Mouse (Mus musculus): ENCODE measurements around the gene Trex1. TPM values are rescaled to one million over a fixed set of nuclear protein-coding genes. Genes with fewer than 3 reads are reported as not detected.

Gene Trex1
- total RNA-seq, 2 experiments from 2014 or later: 87.5 to 119 TPM

DNA sequence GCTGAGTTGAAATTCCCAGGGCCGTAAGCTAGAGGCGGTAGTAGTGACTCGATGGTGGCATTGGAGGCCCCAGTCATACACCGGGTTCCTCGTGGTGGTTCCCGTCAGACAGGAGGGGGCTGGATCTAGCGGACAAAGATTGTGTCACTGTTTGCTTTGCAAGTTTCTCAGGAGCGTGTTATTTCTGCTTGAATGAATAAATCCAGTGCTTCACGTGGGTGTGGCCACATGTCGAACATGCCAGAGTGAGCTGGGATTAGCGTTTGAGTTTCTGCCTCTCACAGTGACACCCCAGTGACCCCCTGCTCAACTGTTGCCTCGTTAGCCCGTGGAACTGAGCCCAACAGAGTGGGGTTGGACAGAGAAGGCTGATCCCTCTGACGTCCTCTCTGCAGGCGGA lies 30.9 kb upstream of the Trex1 start:
- ATAC-seq (ENCODE audit: poor library complexity, severe bottlenecking): no peak

DNA sequence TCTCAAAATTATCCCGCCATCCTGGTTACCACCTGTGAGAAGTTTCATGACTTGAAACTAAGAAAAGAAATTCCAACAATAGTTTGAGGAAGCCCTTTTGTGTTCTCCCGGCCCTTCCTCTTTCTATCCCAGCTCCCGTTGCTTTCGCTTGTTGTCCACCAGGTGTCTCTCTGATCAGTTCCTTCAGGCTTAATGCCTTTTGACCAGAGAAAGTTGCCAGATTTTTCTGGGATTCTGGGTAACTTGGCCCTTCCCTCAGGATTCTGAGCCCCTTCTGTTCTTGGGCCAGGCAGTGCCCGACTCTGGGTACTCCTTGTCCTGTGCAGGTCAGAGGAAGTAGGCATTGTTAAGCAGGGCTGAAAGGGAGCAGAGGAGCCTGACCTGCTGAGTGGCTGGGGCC lies 28.5 kb upstream of the Trex1 start:
- ATAC-seq (ENCODE audit: poor library complexity, severe bottlenecking): peak; percentile 72

DNA sequence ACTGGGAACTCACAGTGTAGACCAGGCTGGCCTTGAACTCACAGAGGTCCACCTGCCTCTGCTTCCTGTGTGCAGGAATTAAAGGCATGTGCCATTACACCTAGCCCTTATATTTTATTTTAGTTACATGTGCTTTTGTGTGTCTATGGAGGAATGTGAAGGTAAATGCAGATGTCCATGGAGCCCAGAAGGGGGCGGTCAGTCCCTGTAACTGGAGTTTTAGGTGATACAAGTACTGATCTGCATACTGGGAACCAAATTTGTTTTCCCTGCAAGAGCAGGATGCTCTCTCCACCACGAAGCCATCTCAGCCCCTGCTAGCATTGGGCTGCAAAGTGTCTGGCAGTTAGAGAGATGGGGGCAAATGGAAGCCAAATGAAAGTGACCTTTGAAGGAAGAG lies 25.4 kb upstream of the Trex1 start:
- ATAC-seq (ENCODE audit: poor library complexity, severe bottlenecking): no peak

DNA sequence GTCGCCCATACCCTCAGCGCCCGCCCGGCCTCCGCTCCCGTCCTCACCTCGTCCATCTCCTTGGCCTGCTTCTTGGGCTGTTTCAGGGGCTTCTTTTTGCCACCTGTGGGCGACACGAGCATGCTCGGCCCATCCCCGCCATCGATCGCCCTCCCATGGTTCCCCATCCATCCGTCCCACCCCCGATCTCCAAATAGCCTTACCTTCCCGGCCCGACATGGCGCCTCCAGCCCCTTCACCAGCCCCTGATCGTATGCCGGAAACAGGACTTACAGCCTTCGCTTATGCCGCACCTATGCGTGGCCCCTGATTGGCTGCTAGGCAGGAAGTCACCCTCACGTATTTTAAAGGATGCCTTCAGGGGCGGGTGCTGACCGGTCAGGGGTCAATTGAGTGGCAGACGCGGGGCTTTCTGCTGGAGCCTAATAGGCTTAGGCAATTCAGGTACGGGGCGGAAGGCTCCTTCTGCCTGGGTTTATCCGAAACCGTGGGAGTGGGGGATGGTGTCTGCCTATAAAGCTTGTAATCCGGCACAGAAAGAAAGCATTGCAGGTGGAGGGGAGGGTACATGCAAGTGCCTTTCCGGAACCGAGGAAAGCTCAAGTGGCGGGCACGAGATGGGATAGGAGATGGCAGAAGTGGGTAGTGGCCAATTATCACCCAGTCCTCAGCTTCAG lies 22.7 kb upstream of the Trex1 start, which contains the start of the genes Ccdc51 and Tma7:
Ccdc51 (plus strand) TSS at position 370 of the 677 bp plus-strand sequence.
Tma7 (minus strand) TSS at position 464 of the 677 bp plus-strand sequence.
- ATAC-seq (ENCODE audit: poor library complexity, severe bottlenecking): peak; percentile 99

DNA sequence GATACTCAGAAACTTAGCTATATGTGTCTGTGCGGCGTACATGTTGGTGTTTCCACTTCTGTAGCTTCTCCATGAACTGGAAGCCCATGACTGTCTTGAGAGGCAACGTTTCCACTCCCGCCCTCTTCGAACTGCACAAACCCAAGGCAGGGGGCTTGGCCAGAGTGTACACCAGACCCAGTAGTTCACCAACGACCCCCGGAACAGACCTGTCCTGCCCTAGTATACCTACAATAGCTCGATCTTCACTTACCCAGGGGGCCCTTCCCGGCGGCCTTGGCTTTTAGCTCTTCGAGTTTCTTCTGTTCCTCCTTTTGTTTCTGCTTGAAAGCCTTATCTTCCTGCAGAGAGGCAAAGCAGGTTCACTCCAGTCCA lies 22.2 kb upstream of the Trex1 start:
- ATAC-seq (ENCODE audit: poor library complexity, severe bottlenecking): no peak

DNA sequence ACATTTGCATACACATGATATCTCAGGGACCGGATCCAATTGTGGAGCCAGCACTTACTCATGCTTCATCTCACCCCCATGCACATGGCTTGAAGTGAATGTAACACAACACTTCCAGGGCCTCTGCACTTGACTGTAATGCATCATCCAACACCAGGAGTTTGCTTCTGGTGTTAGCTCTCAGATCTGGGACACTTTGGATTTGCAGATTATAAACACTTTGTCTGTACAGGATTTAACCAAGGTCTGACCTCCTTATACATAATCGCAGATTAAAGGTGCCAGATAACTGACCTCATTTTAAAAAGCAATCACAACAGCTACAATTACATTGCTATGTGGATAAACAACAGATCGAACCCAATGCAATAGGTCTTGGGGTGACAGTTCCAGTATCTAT lies 21.0 kb upstream of the Trex1 start:
- no peak for ATAC-seq (ENCODE audit: poor library complexity, severe bottlenecking)

DNA sequence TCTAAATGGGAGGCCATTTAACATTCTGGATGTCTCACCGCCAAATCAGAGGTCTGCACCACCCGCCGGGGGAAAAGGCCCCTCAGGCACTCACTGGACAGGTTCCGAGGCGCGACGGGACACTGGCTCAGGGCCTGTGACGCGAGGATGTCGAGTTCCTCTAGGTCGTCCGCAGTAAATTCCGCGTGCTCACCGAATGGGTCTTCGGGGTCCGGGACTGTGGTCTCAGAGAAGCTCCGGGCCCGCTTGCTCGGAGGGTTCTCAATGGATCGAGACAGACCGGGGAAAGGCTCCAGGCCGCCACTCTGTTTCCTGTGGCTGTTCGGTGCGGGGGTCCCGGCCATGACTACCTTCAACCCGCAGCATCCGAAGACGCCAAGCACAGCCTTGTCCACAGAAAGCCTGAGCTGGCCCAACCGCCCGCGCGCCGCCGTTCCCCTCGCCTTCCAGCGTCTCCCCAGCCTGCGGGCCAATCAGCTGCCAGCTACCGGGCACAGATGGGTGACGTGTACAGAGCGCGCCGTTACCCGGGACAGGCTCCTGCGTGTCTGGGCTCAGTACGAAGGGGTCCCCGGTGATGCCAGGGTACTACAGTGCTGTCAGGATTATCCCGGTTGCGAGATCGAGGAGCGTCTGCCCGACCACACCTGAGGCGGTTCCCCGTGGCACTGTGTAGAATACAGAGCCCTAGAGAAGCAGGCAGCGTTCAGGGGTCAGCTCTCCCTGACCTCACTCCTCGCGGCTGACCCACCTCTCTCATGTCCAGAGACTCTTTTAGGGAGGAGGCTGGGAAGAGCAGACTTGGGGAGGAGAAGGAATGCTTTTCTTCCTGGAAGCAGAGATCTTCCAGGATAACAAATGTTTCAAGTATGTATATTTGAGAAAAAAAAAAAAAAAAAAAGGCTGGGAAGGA lies 14.4 kb upstream of the Trex1 start, which contains the start of gene Atrip:
Atrip (minus strand) TSS at position 464 of the 913 bp plus-strand sequence.
- ATAC-seq (ENCODE audit: poor library complexity, severe bottlenecking): peak; percentile 100

DNA sequence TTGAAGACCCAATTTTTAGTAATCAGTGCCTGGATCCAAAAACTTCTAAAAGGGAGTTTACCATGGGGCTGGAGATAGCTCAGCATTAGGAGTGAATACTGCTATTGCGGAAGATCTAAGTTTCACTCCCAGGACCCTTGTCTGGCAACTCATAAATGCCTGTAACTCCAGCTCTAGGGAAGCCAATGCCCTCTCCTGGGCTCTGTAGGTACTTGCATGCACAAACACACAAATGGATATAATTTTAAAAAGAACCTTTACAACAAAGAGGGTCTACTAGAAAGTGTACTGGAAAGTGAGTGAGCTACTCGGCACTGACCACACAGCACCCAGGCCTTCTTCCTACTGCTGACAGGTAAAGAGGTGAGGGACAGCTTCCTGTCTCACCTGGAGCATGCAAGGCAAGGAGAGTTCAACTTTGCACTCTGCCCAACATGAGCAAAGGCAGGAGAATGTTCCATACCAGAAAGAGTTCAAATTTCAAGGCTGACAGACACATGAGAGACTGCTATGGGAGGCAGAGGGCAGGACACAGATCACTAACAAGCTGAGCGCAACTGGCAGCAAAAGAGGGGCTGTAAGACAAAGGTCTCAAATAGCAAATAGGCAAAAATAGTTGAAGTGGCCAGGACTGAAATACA lies 8.7 kb upstream of the Trex1 start:
- no peak for ATAC-seq (ENCODE audit: poor library complexity, severe bottlenecking)

DNA sequence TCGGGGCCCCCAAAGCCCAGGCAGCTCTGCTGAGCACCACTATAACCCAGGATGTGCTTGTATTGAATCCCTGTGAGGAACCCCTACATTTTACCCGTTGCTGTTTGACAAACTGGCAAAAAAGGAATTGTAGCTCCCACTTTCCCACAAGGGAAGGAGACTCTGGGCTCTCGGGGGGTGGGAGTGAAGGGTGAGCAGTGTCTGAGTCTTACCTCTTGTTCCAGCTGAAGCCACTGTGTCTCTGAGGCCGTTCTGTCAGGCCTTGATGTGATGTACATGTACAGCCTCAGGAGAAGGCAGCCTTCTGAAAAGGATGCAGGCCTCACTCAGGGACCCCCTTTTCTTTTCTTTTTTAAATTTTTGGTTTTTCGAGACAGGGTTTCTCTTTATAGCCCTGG lies 1.4 kb upstream of the Trex1 start:
- ATAC-seq (ENCODE audit: poor library complexity, severe bottlenecking): no peak

DNA sequence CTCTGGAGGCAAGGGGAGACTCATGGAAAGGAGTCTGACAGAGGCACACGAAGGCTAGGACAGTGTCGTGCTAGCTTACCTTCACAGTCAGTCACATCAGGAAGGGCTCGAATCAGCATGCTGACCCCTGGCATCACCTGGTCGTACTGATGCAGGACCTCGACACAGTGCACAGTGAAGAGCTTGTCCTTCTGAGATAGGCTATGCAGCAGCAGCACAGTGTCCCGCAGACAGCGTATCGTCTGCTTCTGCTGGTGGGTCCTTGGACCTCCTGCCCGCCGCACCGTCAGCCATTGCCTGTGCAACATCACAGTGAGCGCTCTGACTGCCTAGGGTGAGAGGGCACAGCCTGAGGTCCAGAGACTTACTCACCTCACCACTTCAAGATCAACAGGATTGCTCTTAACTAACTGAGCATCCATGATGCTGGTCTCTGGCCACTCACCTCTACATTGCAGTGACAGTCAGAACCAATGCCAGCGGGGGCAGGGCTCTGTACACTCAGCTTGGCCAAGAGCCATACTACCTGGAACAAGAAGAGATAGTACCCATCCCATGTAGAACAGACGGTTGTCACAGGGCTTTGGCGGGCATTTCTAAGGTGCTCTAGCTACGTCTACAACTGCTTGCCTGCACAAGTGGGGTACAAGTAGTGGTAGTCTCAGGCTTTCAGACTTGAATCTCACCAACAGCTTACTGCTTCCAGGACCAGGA lies 807 bp upstream of the Trex1 start:
- no peak for ATAC-seq (ENCODE audit: poor library complexity, severe bottlenecking)

DNA sequence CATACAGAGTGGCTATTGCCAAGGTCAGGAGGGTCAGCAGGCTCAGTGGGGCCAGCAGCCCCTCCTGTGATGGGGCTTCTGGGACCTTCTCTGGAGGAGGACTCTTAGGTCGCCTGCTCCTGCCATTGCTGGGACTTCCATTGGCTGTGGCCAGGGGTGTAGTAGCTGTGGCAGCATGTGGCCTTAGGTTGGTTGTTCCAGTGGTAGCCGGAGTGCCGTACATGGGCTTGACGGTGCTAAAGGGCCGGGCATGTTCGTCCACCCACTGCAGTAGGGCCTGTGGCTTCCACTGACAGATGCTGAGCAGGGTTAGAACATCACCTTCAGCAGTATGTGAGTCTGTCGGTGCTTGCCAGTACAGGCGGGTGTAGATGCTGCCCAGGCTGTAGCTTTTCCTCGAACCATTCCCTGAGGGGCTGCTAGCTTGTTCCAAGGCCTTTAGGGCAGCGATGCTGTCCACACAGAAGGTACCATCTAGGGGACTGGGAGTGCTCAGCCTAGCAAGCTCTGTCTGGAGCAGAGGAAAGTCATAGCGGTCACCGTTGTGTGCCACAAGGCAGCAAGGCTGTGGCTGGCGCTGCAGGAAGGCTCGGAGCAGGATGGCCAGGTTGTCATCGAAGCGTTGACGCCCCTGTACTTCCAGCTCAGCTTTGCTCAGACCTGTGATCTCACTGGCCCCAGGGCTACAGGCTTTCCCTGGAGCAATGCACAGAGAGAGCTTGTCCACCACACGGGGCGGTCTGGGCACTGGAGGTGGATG lies 1.3 kb downstream of the Trex1 start:
- no peak for ATAC-seq (ENCODE audit: poor library complexity, severe bottlenecking)

DNA sequence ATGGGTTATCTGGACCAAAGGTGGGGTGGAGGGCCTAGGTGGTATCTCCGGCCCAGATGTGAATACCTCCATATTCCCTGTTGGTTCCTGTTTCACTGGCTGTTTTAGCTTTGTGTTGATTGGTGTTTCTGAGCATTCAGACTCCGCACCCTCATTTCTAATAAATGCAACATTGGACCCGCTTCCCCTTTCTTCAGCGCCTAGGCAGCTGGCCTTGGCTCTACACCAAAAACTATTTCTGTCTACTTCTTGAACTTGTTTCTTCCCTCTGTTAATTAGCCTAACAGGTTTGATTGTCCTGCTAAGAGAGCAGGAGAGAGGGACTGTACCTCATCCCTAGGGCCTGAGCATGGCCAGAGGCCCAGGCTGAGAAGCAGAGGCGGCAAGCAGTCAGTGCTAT lies 2.0 kb downstream of the Trex1 start:
- peak; percentile 29 for ATAC-seq (ENCODE audit: poor library complexity, severe bottlenecking)

DNA sequence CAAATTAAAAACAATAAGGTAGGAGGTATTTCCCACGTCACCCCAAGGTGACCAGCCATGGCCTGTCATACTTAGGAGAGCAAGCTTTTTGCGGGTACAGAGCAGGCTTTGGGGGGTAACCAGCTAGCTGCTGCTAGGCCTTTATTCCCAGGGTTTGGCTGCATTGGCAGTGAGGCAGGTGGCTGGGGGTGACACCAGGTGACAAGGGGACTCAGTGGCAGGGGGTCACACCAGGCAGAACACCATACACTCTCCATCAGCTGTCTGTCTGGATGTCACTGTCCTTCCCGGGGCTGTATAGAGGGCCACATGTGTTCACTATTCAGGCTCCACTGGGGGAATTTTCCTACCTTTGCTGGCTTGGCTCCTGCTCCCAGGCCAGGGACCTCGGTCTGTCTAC lies 2.6 kb downstream of the Trex1 start:
- ATAC-seq (ENCODE audit: poor library complexity, severe bottlenecking): no peak

DNA sequence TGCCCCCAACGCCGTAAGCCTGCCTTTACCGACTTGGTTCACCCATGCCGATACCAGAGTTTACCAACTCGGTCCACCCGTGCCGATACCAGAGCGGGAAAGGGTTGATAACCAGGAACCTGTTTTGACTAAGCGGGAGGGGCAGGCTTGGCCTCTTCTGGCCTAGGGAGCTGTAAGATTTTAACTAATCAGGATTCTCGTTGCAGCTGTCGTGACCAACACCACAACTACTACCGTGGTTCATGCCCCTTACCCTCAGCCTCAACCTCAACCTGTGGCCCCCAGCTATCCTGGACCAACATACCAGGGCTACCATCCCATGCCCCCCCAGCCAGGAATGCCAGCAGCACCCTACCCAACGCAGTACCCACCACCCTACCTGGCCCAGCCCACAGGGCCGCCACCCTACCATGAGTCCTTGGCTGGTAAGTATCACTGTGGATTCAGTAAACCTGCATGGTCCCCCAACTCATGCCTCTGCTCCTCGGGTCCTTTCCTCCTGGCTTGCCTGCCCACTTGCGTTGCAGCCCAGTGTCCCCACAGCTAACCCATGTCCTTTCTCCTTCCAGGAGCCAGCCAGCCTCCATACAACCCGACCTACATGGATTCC lies 3.3 kb downstream of the Trex1 start:
- ATAC-seq (ENCODE audit: poor library complexity, severe bottlenecking): no peak

DNA sequence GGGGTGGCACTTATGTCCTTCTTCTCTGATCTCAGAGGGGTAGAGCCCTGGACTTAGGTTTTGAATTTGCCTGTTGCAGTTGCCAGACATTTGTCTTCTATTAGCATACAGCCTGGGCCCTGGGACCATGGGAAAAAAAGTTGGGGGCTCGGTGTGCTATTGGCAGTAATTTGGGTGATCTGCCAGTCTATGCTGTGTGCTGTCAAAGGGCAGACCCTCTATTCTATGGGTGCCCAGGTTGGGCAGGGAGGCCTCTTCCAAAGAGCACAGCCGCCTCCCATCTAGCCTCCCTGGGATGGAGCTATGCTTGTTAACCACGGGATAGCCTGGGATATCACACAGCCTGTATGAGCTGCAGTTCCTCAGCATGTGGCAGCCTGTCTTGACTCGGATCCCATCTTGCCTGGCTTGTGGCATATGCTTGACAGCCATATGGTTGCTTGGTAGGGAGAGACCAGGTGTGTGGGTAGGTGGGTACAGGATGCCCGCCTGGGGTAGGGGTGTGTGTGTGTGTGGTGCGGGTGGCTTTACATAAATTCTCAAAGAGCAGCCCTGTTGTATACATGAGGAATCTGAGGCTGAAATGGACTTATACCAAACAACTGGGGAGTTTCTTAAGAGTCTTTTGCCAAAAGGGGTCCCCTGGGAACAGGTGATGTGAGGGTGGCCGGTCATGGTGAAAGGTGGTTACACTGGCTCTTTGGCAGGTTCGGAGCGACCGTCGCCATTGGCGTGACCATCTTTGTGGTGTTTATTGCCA lies 4.1 kb downstream of the Trex1 start:
- no peak for ATAC-seq (ENCODE audit: poor library complexity, severe bottlenecking)

DNA sequence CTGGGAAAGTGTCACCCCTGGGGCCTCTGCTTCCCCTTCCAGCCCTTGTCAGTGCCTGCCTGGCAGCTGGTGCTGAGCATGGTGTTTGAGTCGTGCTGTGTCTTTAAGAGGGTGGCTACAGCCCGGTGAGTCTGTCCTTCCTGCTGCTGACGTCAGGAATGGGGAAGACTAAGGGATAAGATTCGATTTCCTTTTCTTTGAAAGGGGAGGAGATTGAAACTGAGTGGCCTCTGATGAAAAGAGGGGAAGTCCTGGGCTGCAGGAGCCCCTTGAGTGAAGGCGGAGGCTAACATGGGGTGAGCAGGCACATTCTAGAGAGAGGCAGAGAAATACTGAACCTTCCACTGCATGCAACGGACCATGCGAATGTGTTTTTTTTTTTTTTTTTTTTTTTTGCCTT lies 4.8 kb downstream of the Trex1 start:
- peak; percentile 47 for ATAC-seq (ENCODE audit: poor library complexity, severe bottlenecking)

DNA sequence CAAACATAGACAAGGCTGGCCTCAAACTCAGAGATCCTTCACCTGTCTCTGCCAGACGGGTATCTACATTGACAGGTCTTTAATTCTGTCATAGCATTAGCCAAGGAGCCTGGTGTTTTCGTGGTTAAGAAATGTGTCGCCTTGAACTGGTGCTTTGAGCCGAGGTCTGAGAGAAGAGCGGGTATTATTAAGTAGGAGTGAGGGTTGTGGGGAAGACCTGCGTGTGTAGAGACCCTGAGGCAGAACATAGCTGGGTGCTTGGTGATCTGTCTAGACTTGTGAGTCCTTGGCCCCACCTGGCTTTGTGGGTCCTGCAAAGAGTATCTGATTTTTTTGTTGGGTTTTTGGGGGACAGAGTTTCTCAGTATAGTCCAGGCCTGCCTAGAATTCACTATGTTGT lies 5.7 kb downstream of the Trex1 start:
- no peak for ATAC-seq (ENCODE audit: poor library complexity, severe bottlenecking)

DNA sequence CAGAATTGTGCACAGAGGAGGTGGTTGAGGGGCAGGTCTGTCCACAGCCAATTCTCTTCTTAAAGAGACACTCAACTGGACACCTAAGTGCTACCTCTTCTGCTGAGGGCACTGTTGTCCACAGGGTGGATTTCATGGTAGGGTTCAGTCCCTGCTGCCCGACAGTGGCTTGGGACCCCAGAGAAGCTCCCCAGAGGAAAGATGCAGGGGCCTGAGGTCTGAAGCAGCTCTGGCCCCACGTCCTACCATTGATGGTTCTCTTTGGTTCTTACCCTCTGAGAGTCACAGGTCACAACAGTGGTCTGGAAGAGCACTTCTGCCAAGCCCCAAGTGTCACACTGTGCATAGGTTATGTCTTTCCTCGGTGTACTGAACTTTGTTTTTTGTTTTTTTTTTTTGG lies 6.2 kb downstream of the Trex1 start:
- ATAC-seq (ENCODE audit: poor library complexity, severe bottlenecking): no peak

Measured in megakaryocyte, adult 5-6 weeks (primary cell).